Mouse (Mus musculus): ENCODE measurements around the gene Pif1.

Gene Pif1

DNA sequence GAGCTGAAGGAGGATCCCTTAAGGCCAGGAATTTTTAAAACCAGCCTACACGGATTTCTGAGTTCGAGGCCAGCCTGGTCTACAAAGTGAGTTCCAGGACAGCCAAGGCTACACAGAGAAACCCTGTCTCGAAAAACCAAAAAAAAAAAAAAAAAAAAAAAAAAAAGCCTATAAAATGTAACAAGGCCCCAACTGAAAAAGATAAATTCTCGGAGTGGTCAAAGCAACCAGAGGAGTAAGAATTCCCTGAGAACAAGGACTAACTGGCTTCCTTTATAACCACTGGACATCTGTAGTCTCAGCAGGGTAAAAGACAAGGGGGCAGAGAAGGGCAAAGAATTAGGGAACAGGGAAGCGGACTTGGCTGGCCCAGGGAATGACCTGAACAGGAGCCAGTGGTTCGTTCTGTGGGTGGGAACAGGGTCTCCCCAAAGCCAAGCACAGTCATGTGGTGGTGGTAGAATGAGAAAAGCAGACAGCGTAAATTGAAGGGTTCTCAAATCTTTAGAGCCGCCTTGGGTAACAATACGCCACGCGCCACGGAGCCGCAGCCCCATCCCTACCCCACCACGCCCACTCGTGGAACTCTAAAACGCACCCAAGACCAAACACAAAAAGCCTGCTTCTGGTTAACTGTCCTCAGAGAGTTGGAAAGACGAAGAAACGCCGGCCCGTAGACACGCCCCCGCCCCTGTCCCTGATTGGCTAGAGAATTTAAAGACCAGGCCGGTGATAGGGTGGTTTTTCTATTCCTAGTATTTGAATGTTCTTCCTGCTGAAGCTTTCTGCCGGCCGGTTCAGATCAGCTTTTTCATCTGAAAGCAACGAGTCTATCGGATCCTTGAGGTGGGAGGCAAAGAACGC, at the start of gene Pif1:
TSS of gene Pif1 (plus strand) at position 755 of the 864 bp plus-strand sequence.
- DNase-seq, result peak; percentile 87 to 91

DNA sequence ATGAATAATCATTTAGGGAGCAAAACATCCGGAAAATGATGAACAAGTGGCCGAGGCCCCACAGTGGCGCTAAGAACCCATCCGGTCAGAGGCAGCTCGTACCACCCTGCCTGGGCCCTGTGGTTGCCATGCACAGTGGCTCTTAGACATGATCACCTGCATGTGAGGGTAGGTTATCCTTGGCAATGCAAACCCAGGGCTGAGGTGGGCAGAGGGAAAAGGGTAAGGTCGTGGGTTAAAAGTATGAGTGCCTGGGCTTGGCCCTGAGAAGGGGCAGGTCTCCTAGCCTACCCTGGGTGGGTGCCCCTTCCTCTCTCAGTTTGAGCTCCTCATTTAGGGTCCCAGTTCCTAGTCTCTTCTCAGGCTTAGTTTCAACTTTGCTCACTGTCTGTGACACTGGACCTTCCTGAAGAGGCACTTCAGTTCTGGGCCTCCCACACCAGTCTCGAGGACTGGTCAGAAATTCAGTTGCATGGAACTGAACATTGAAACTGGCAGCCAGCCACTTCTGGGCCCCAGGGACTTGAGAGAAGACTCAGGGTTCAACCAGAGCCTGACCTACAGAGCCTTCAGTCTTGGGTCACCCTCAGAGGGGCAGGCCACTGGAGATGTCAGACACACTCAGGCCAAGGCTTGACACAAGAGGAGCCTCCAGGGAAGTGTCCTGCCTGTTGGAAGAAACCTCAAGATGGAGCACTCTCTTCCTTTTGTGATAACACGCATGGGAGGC, 48.9 kb upstream of the Pif1 start:
- DNase-seq, result peak; percentile 36 to 53

DNA sequence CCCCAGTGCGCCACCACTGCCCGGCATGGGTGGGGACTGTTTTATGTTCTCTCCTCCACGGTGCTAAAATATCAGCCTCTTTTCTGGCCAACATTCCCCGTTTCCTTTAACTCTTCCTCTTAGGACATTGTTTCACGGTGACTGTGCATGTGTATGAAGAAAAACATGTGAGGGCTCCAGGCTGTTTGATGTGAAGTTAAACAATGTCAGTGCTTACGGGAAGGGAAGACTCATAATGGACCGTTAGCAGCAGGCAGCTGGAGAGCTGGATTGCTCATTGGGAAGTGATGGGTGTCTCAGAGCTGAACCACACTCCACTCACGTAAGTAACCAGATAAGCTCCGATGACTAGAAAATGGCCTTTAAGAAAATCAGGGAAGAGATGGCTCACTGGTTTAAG, 47.3 kb upstream of the Pif1 start:
- no peak for DNase-seq

DNA sequence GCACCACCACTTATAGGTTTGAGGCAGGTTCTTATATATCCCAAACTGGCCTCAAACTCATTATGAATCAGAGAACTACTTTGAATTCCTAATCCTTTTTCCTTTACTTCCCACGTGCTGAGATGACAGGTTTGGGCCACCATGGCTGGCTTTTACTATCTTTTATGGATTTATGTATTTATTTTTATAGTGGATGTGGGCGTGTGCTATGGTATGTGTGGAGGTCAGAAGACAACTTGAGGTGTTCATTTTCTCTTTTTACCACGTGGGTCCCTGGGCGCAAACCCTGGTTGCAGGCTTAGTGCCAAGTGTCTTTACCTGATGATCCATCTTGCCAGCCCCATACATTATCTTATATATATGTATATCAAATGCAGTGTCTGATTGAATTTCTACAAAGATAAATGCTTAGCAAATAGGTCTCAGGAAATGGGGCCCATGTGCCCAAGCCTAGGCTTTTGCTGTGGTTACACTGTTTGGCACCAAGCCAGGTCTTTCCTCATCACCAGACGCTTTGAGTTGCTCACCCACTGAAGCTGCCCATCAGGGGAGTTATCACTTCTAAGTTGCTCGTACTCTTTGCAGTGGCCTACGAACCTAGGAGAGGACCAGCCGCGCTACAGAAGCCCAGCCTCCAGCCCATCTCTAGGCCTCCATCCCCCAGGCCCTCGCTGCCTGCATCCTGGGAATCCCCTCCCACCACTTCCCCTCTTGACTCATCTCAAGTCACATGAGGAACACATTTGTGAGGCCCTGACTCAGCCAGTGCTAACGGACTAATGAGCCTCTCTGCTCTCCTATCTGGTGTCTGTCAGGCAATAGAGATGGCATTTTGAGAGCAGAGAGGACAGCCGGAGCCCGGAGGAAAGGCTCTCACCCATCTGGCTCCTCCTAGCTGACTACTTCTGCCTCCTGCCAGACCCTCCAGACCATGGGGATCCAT, 45.6 kb upstream of the Pif1 start:
- peak in 1 of 2 experiments; percentile 46 for DNase-seq

DNA sequence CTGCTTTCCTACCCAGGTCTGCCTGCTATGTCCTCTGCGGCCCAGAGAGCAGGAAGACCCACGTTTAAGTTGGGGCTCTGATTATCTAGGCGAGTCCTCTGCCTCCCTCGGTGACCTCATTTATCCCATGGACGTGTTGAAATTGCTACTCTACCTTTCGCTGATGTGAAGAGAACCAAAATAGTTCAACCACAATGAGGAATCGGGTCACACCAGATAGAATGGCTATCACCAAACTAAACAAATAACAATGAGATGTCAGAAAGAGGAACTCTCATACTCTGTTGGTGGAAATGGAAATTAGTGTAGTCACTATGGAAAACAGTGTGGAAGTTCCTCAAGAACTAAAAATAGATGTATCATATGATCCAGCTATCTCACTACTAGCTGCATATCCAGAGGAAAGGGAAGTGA, 44.8 kb upstream of the Pif1 start:
- DNase-seq, result no peak

DNA sequence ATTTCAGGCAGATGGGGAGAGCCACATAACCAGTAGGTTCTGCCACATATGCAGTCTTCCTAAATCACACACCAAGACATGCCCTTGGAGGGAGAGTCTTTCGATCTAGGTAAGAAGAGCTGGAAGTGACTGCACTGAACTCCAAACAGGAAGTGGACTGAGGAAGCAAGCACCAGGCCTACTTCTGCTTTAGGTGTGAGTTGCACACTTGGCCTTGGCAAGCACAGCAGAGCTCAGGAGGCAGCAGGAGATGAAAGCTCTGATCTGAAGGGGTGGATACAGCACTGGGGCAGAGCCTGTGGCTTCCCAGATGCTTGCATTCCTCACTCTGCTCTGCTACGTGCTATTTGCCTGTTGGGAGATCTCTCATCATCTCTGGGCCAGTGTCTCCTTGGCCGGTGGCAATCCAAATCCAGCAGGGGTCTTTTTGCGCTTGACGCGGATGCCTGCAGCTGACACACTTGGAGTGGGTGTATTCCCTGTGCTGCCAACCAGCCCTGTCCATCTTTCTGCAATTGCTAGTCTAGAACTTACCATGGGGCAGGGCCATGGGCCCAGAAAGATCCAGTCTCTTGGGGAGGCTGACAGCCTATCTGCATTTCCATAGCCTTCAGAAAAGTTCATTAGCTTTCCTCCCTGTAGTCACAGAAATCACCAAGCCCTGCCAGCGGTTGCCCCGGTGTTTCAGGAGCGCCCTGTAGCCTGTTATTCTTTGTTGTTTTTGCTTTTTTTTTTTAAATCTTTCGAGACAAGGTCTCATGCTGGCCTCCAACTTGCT, 41.1 kb upstream of the Pif1 start:
- DNase-seq, result no peak

DNA sequence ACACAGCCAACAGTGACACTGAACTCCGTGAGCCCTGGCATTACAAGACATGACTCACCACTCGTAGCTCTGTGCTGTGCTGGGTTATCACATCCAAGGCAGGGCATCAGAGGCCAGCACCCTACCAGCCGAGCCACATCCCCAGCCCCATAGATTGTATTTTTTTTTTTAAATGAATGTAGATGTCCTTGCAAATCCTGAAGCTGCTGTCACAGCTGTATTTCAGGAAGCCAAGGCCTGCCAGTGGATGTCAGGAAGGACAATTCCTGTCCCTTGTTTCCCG, 40.6 kb upstream of the Pif1 start:
- no peak for DNase-seq

DNA sequence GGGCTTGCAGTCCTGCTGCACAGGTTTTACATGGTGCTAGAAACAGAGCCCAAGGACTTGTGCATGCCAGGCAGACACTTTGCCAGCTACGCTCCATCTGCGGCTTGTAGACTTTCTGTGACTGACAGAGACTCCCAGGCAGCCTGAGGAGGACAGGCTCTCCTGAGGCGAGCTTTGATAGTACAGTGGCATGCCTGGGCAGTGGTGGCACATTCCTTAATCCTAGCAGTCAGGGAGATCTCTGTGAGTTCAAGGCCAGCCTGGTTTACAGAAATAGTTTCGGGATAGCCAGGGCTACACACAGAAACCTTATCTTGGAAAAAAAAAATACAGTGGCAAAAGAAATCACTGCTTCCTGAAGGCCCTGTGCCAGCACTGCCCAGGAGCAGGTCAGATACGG, 39.8 kb upstream of the Pif1 start:
- DNase-seq, result no peak

DNA sequence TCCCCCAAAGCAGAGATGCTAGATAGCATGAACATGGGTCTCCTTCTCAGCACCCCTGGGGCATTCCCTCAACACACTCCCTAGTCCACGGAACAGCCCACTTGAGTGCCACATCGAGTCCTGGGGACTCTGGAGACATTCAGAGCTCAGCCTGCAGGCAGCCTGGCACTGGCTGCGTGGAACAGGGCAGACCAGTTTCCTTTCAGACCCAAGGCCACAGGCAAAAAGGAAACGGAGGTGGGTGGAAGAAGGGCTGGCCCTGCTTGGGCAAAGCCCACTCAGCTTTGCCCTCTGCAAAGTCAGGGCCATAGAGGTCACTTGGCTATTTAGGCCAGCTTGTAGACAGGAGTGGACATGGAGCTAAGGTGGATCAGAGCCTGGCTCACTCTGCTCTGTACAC, 39.1 kb upstream of the Pif1 start:
- DNase-seq, result no peak

DNA sequence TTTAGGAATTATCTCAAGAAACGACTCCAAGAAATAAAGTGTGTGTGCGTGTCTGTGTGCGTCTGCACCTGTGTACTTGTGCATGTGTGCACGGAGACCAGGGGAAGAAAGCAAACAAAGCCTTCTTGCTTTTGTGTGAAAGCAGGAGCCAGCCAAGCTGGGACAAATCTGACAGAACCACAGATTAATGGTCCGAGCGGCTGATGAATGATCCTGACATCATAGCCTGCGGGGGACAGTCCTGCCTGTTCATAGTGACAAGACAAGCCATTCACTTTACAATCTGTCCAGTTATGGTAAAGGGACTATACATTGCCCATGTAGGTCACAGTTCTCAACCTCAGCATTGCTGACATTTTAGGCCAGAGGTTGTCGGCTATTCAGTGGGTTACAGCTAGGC, 38.6 kb upstream of the Pif1 start:
- DNase-seq, result no peak

DNA sequence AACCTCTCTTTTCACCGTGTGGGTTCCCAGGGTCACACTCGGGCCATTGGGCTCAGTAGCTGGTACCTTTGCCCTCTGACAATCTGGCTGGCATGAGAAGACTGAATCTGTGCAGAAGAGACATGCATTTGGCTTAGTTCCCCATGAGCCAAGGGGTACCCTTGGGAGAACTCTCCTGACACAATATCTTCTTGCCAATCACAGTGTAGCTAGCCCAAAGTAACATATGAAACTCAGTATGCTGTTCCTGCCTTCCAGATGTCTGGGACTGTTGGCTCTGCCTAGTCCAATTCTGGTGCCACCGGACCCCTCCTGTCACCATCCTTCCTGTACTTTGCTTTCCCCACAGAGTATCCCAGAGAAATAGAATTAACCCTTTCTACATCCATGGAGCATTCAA, 37.8 kb upstream of the Pif1 start:
- DNase-seq, result no peak

DNA sequence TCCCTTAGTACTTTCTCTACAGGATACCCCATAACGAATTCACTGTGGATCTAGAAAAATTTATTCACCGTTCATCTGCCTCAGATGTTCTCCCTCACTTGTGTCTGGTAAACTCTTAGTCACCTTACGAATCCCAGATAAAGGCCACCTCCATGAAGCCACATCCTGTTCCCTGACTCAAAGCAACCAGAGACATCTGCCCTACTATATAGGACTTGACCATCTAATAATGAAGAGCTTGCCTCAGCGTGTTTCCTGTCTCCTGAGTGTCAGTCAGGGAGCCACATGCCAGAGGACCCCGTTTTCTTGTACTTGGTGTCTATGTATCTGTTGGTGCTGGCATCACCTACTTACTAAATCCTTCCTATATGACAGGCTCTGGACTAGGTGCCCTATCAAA, 37.3 kb upstream of the Pif1 start:
- no peak for DNase-seq

DNA sequence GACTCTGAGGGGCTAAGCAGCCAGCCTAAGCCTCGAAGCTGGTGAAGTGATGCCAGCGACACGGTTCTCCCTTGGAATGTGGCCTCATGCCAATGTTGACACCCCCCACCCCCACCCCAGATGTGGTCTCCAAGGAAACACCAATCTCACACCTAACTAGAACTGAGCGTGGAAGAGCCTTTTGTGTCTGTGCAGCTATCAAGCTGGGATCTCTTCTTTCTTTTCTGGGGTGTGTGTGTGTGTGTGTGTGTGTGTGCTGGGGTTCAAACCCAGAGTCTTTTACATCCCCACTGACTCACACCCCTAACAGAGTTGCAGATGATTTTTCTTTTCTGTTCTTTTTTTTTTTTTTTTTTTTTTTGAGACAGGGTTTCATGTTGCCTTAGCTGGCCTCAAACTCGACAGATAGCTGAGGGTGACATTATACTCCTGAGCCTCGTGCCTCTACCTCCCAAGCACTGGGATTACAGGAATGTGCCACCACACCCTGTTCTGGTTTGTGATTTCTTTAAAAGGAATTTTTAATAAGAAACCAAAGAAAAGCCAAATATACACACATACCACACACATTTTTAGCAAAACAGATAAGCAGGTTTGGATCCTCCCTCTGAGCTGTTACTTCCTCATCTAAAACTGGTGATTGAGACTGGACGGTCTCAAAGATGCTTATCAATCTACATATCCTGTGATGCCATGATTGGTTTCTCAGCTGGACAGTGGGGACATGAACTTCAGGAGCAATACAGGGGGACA, 36.7 kb upstream of the Pif1 start:
- DNase-seq, result no peak

DNA sequence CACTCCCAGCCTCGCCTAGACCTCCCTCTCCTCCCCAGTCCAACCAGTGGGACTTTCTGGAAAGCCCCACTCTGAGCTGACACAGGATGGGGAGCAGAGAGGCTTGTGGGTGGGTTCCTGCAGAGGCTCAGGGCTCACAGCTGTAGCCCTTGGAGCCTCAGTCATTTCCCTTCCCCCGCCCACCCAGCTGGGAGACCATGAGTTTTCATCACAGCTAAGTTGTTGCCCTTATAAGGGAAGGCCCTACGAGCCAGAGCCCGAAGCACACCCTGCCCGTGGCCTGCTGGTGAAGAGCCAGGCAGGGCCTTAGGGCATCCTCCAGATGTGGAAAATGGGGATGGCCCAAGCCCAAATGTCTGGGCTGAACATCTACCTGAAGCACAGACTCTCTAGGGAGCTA, 35.9 kb upstream of the Pif1 start:
- DNase-seq, result peak; percentile 85 to 91

DNA sequence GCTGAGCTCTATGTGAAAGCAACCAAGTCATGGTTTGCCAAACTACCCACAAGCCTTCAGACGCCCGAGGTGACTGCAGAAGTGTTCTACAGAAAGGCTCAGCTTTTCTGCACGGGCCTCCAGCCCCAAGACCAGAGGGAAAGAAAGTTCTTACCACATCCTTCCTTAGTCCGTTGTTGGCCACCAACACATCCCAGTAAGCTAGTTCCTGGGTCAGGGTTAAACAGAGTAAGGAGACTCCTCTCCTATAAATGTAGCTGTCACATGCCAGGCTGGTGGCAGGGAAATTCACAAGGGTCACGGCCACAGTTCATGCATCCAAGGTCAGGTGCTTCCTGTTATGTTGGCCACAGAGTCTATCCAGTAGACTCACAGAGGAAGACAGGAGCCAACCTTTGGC, 34.8 kb upstream of the Pif1 start:
- DNase-seq, result no peak

DNA sequence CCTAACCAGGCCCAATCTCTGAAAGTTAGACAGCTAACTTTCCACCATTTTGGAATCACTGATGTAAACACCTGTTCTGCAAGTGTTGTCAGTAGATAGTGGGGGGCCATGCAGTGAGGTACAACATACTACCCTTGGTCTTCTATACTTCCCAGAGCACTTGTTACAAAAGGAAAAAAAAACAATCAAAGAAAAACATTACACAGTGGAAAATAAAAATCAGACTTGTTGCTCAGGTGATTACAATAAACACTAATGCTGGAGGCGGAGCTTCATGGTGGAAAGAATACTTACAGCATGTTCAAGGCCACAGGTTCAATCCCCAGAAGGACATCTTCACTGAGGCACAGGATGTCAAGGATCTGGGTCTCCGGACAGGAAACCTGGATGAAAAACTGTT, 34.2 kb upstream of the Pif1 start:
- no peak for DNase-seq

DNA sequence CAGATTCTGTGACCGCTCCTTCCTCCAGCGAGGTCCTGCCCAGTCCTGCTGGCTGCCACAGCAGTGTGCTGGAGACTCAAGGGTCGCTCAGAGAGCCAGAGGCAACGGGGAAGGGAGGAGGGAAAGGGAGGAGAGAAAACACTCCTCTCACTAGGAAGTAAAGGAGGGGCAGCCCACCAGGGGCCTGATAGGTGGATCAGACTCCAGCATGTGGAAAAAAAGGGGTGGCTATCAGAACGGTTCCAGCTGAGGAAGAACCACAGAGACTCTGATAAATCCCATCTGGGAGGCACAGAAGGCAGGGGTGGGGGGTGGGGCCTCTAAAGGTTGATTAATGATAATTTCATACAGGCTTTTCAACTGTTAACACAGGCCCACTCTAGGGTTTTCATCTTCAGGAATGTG, 32.0 kb upstream of the Pif1 start:
- DNase-seq, result peak; percentile 63 to 80

DNA sequence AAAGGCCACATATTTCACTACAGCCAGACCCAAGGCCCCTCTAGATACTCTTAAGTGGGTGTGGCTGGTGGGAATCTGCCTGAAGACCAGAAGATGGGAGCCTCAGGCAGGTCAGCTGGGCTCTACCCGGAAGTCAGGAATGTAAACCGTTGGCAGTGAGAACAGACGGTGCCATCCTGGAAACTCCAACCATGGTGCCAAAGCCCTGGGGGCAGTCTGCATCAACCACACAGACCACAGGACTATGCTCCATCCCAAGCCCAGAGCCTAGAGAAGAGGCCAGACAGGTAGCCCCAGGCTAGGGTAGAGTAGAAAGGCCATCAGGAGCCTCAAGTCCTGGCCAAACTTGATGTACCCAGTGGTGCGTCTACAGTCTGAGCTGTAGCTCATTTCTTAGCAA, 31.3 kb upstream of the Pif1 start:
- no peak for DNase-seq

DNA sequence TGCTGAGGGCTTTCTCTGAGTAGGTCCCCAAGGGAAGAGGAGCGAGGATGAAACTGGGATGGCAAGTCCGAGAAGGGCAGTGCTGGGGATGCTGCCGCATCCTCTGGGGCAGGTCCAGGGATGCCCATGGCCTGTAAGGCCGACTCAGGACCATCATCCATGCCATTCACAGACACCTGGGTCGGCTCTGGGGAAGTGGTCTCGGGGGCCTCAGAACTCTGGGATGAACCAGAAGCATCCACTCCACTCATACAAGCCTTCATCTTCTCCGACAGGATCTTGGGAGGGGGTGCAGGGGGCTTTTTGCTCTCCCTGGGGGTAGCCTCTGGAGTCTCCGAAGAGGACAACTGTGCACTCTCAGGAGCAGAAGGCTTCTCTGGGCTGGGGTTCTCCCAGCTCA, 30.6 kb upstream of the Pif1 start:
- no peak for DNase-seq

DNA sequence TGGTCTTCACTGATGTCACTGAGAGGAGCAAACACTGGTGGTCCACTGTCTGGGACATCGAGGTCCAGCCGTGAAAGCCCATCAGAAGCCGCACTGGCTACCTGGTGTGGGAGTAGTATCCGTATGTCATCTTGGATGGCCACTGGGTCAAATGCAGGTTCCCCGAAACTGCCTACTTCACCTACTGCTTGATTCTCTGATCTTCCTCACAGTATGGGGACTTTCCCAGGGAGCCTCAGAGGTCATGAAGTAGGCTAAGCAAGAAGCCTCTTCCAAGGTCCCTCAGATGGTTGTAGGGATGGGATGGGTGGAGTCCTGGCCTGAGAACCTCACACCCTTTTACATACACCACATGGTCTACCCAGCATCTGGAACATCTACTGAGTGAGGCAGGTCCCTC, 30.0 kb upstream of the Pif1 start:
- no peak for DNase-seq

DNA sequence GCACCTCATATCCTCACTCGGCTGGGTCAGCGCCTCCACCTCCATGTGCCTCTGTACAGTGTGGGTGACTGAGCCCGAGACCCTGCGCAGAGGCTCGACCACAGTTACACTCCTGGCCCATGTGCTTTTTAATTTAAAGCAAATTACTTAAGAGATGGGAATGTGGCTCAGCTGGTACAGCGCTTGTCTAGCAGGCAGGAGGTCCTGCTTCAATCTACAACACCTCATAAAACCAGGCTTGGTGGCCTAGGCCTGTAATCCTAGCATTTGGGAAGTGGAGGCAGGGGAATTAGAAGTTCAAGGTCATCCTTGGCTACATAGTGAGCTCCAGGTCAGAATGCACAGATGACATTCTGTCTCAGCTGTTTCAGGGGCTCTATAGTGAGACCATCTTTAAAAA, 28.2 kb upstream of the Pif1 start:
- DNase-seq, result no peak

DNA sequence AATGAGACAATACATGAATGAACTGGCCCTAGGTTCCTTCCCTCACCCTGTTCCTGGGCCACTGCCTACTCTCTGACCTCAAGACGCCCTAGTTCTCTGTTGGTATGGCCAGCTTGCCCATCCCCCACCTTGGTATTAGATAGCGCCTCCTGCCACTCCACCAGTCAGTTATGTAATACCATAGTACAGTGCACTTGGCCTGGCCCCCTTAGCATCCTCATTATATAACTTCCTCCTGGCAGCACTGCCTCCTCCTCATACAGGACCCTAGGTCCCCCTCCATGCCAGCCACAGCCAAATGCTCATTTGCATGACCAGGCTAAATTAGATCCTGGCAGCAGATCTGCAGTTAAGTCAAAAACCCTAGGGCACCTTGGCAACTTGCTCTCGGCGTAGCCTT, 25.9 kb upstream of the Pif1 start:
- DNase-seq, result no peak
